In genomic region chr13:35755655-35756283, GRCm38 (mm10) we compare ENCODE assay signal across 14 mouse cellular contexts.
DNase-seq lines count a peak whose midpoint lies in the region; ATAC-seq and TF ChIP-seq lines count a peak whose summit lies in the region.
"Had no signal": no experiment of that assay in that cellular context is flagged by ENCODE, and none has a peak within 500 bp of the region (broad histone marks: within the 10 kb centered on the region; RNA-seq: fewer than 3 reads in every experiment).

No protein-coding gene starts in this region.

- H3K9me3 ChIP-seq in kidney, postnatal 0 days (replicated peaks; ENCODE audit: low read length), result no peaks in the 10 kb centered on the region
- H3K9me3 ChIP-seq in intestine, postnatal 0 days (ENCODE audit: control insufficient read depth), result no peaks in the 10 kb centered on the region

- no peak overlapping the region for H3K4me2 ChIP-seq in kidney, postnatal 0 days (ENCODE audit: low read length)
- no peak overlapping the region for H3K4me2 ChIP-seq in intestine, postnatal 0 days (replicated peaks; ENCODE audit: low read depth)

- no peak overlapping the region for H3K9ac ChIP-seq in kidney, postnatal 0 days (ENCODE audit: low read depth, low read length)
- H3K9ac ChIP-seq in intestine, postnatal 0 days (ENCODE audit: low read depth, low read length), result no peak overlapping the region

- no peak overlapping the region for H3K4me3 ChIP-seq in kidney, postnatal 0 days (replicated peaks; ENCODE audit: low read depth, low read length)
- H3K4me3 ChIP-seq in intestine, postnatal 0 days (ENCODE audit: low read depth, low read length), result no peak overlapping the region

- H3K27me3 ChIP-seq in kidney, postnatal 0 days (ENCODE audit: insufficient read depth, low read length), result no peaks in the 10 kb centered on the region
- H3K27me3 ChIP-seq in intestine, postnatal 0 days (replicated peaks; ENCODE audit: control insufficient read depth, insufficient read depth, low read length), result no peaks in the 10 kb centered on the region

- 28% methylated on average over 8 of the region's 8 CpGs for WGBS in kidney, postnatal 0 days
- WGBS in intestine, postnatal 0 days, result 48% methylated on average over 8 of the region's 8 CpGs

- no peaks in the 10 kb centered on the region for H3K36me3 ChIP-seq in kidney, postnatal 0 days (ENCODE audit: insufficient read depth, low read length)
- no peaks in the 10 kb centered on the region for H3K36me3 ChIP-seq in intestine, postnatal 0 days (ENCODE audit: control insufficient read depth, insufficient read depth)

- no peak for TF ChIP-seq CTCF in kidney, postnatal 0 days (IDR thresholded peaks at IDR 0.05; ENCODE audit: low read depth)
- TF ChIP-seq CTCF in intestine, postnatal 0 days (IDR thresholded peaks at IDR 0.05; ENCODE audit: low read depth), result no peak

- no peak; the same call in 1 of the 2 replicates for ATAC-seq in kidney, postnatal 0 days (replicated peaks; ENCODE audit: low FRiP score, low read depth)
- peak; percentile 53 for ATAC-seq in common myeloid progenitor, adult 5-6 weeks (replicated peaks; ENCODE audit: low read depth, poor library complexity, severe bottlenecking)
- ATAC-seq in intestine, postnatal 0 days, result 0 out of 2 replicates have a peak, but pooled peaks have one; percentile 51

- H3K27ac ChIP-seq in kidney, postnatal 0 days, result no peak overlapping the region
- no peak overlapping the region for H3K27ac ChIP-seq in intestine, postnatal 0 days (ENCODE audit: low read depth, low read length)

- H3K4me1 ChIP-seq in kidney, postnatal 0 days (replicated peaks; ENCODE audit: insufficient read depth, low read length), result 0 out of 2 replicates have a peak, but pooled peaks cover 9% of the 10 kb centered on the region
- no peaks in the 10 kb centered on the region for H3K4me1 ChIP-seq in intestine, postnatal 0 days (replicated peaks; ENCODE audit: control insufficient read depth, insufficient read depth, low read length)

- DNase-seq in kidney, postnatal 0 days (ENCODE audit: low spot score), result peak; percentile 54
- DNase-seq in kidney, adult 8-10 months, result no peak
- peak; percentile 8 for DNase-seq in mesoderm, embryonic 11.5 days (ENCODE audit: low read depth, low spot score)
- no peak for DNase-seq in retina, embryonic 14.5 days (ENCODE audit: low spot score)
- DNase-seq in retina, postnatal 1 day, result no peak
- no peak for DNase-seq in gastrocnemius, postnatal 25 days
- DNase-seq: adrenal gland, adult 2 months; cerebellum, adult 8-10 months; embryo, embryonic 11 days; lung, postnatal 36 days; right cerebral cortex, postnatal 14 days; thymus, adult 18-20 months had no signal

Comparison
In these comparisons a context has a peak if more than half of its experiments do, and no peak if none do; other contexts are left out.
1. DNase-seq: peak in kidney, postnatal 0 days (single experiment) and mesoderm, embryonic 11.5 days (single experiment); none in kidney, adult 8-10 months (0 of 2), retina, embryonic 14.5 days (single experiment), retina, postnatal 1 day (single experiment) and gastrocnemius, postnatal 25 days (single experiment).